Mouse (Mus musculus): Measurements from ENCODE around the gene Il31ra. TPM values are rescaled to one million over a fixed set of nuclear protein-coding genes. Genes with fewer than 3 reads are reported as not detected.
"Not testable (repeated sequence)": the region's sequence is repeated elsewhere in the genome, so short reads cannot be mapped to it uniquely, and the experiment has no call there.

Gene Il31ra
- polyA plus RNA-seq, 1 experiment = 0.22 TPM

- H3K4me3 ChIP-seq (ENCODE audit: control insufficient read depth, insufficient read depth, low read length) = no peak overlapping the region
- no peak overlapping the region for H3K27ac ChIP-seq (ENCODE audit: control insufficient read depth, insufficient read depth, low read length)
- H3K36me3 ChIP-seq (ENCODE audit: control insufficient read depth, insufficient read depth, low read length) = no peaks in the 10 kb centered on the region
- H3K4me1 ChIP-seq (replicated peaks; ENCODE audit: control insufficient read depth, insufficient read depth, low read length) = no peaks in the 10 kb centered on the region
- DNase-seq = no peak
- TF ChIP-seq POLR2A (IDR thresholded peaks at IDR 0.05; ENCODE audit: control insufficient read depth, extremely low read depth, insufficient read depth, low read length, poor library complexity) = no peak
- no peak for TF ChIP-seq CTCF (IDR thresholded peaks at IDR 0.05; ENCODE audit: borderline replicate concordance, control insufficient read depth, extremely low read depth, insufficient read depth, low read length, poor library complexity)
- H3K27me3 ChIP-seq (ENCODE audit: control insufficient read depth, insufficient read depth, low read length) = no peaks in the 10 kb centered on the region
These were observed 4.5 kb downstream of the Il31ra start for GRCm38 (mm10) chr13:112589625-112590024.

GRCm38 (mm10) chr13:112584556-112585237 is 9.5 kb downstream of the Il31ra start:
- WGBS = 86% methylated on average over 7 of the region's 7 CpGs
- Histone ChIP-seq H3K36me3 (ENCODE audit: control insufficient read depth, insufficient read depth, low read length) (no peaks in the 10 kb centered on the region), H3K4me1 (replicated peaks; ENCODE audit: control insufficient read depth, insufficient read depth, low read length) (no peaks in the 10 kb centered on the region), H3K27me3 (ENCODE audit: control insufficient read depth, insufficient read depth, low read length) (no peaks in the 10 kb centered on the region), H3K4me3 (ENCODE audit: control insufficient read depth, insufficient read depth, low read length) (no peak overlapping the region), H3K27ac (ENCODE audit: control insufficient read depth, insufficient read depth, low read length) (no peak overlapping the region)
- TF ChIP-seq POLR2A (IDR thresholded peaks at IDR 0.05; ENCODE audit: control insufficient read depth, extremely low read depth, insufficient read depth, low read length, poor library complexity) = no peak
- no peak for TF ChIP-seq CTCF (IDR thresholded peaks at IDR 0.05; ENCODE audit: borderline replicate concordance, control insufficient read depth, extremely low read depth, insufficient read depth, low read length, poor library complexity)
- DNase-seq = no peak

- H3K4me3 ChIP-seq (ENCODE audit: control insufficient read depth, insufficient read depth, low read length) = no peak overlapping the region
- no peaks in the 10 kb centered on the region for H3K4me1 ChIP-seq (replicated peaks; ENCODE audit: control insufficient read depth, insufficient read depth, low read length)
- TF ChIP-seq CTCF (IDR thresholded peaks at IDR 0.05; ENCODE audit: borderline replicate concordance, control insufficient read depth, extremely low read depth, insufficient read depth, low read length, poor library complexity) = no peak
- no peak for TF ChIP-seq POLR2A (IDR thresholded peaks at IDR 0.05; ENCODE audit: control insufficient read depth, extremely low read depth, insufficient read depth, low read length, poor library complexity)
- 91% methylated on average over 8 of the region's 8 CpGs for WGBS
- no peak overlapping the region for H3K27ac ChIP-seq (ENCODE audit: control insufficient read depth, insufficient read depth, low read length)
- H3K27me3 ChIP-seq (ENCODE audit: control insufficient read depth, insufficient read depth, low read length) = no peaks in the 10 kb centered on the region
- H3K36me3 ChIP-seq (ENCODE audit: control insufficient read depth, insufficient read depth, low read length) = no peaks in the 10 kb centered on the region
- DNase-seq = no peak
These were observed 11.9 kb downstream of the Il31ra start for GRCm38 (mm10) chr13:112582291-112582690.

- Histone ChIP-seq H3K4me3 (ENCODE audit: control insufficient read depth, insufficient read depth, low read length) (no peak overlapping the region), H3K4me1 (replicated peaks; ENCODE audit: control insufficient read depth, insufficient read depth, low read length) (no peaks in the 10 kb centered on the region), H3K27me3 (ENCODE audit: control insufficient read depth, insufficient read depth, low read length) (no peaks in the 10 kb centered on the region), H3K36me3 (ENCODE audit: control insufficient read depth, insufficient read depth, low read length) (no peaks in the 10 kb centered on the region), H3K27ac (ENCODE audit: control insufficient read depth, insufficient read depth, low read length) (no peak overlapping the region)
- TF ChIP-seq CTCF (IDR thresholded peaks at IDR 0.05; ENCODE audit: borderline replicate concordance, control insufficient read depth, extremely low read depth, insufficient read depth, low read length, poor library complexity) (no peak), POLR2A (IDR thresholded peaks at IDR 0.05; ENCODE audit: control insufficient read depth, extremely low read depth, insufficient read depth, low read length, poor library complexity) (no peak)
- 96% methylated on average over 3 of the region's 3 CpGs for WGBS
- no peak for DNase-seq
These were observed 12.4 kb downstream of the Il31ra start for GRCm38 (mm10) chr13:112581796-112582195.

- 82% methylated on average over 11 of the region's 11 CpGs for WGBS
- Histone ChIP-seq H3K4me3 (ENCODE audit: control insufficient read depth, insufficient read depth, low read length) (no peak overlapping the region), H3K27ac (ENCODE audit: control insufficient read depth, insufficient read depth, low read length) (no peak overlapping the region), H3K36me3 (ENCODE audit: control insufficient read depth, insufficient read depth, low read length) (no peaks in the 10 kb centered on the region), H3K27me3 (ENCODE audit: control insufficient read depth, insufficient read depth, low read length) (no peaks in the 10 kb centered on the region), H3K4me1 (replicated peaks; ENCODE audit: control insufficient read depth, insufficient read depth, low read length) (no peaks in the 10 kb centered on the region)
- TF ChIP-seq POLR2A (IDR thresholded peaks at IDR 0.05; ENCODE audit: control insufficient read depth, extremely low read depth, insufficient read depth, low read length, poor library complexity) = no peak
- TF ChIP-seq CTCF (IDR thresholded peaks at IDR 0.05; ENCODE audit: borderline replicate concordance, control insufficient read depth, extremely low read depth, insufficient read depth, low read length, poor library complexity) = no peak
- no peak for DNase-seq
These were observed 13.4 kb downstream of the Il31ra start for GRCm38 (mm10) chr13:112580590-112581320.

- 93% methylated on average over 11 of the region's 11 CpGs for WGBS
- H3K4me3 ChIP-seq (ENCODE audit: control insufficient read depth, insufficient read depth, low read length); H3K27ac ChIP-seq (ENCODE audit: control insufficient read depth, insufficient read depth, low read length); H3K36me3 ChIP-seq (ENCODE audit: control insufficient read depth, insufficient read depth, low read length); H3K4me1 ChIP-seq (replicated peaks; ENCODE audit: control insufficient read depth, insufficient read depth, low read length); H3K27me3 ChIP-seq (ENCODE audit: control insufficient read depth, insufficient read depth, low read length): not testable (repeated sequence)
- DNase-seq = peak; percentile 100
These were observed 16.1 kb downstream of the Il31ra start for GRCm38 (mm10) chr13:112578041-112578440.

Data from thymus, adult 2 months (tissue).